Mouse (Mus musculus) gastrocnemius, adult 2 months (tissue): ENCODE measurements around the gene Atxn3. TPM values are rescaled to one million over a fixed set of nuclear protein-coding genes. Genes with fewer than 3 reads are reported as not detected.
A peak's percentile ranks its signal among the peaks of the same experiment; 100 is the strongest.

ENCODE experiments used
- DNase-seq: peaks from one replicate; pipeline ENCODE4 v3.0.0; 2022
- H3K27ac ChIP-seq: fragments of 200-600 bp; 2 replicates; pipeline ENCODE4 v1.8.1; 2022; ENCODE audit warnings: mild to moderate bottlenecking
- H3K4me3 ChIP-seq: fragments of 200-600 bp; 2 replicates; pipeline ENCODE4 v1.8.1; 2022; ENCODE audit warnings: mild to moderate bottlenecking, moderate library complexity
- CTCF ChIP-seq: fragments of 200-600 bp; IDR thresholded peaks from 2 replicates; pipeline ENCODE4 v1.8.1; 2022; ENCODE audit warnings: antibody characterized with exemption, mild to moderate bottlenecking, moderate library complexity
- intact Hi-C: fragments of 180-260 bp; cut with DNase I; formaldehyde crosslinking; loops from one replicate; pipeline ENCODE4 v1.15.1; 2025
- total RNA-seq, 2 experiments: library from RNA; stranded (reverse); gene quantifications; 2 replicates each; pipeline ENCODE4 v1.2.3; 2021

Atxn3 gene
- total RNA-seq, 2 experiments from 2014 or later, result 3.4 to 5.8 TPM

- DNase-seq, result no peak
- H3K4me3 ChIP-seq, result no peak overlapping the region
These were observed 58.3 kb downstream of the Atxn3 start for GRCm38 (mm10) chr12:101899671-101900245.

GRCm38 (mm10) chr12:101898966-101899365 is 59.1 kb downstream of the Atxn3 start:
- Histone ChIP-seq H3K4me3 (no peak overlapping the region), H3K27ac (no peak overlapping the region)
- intact Hi-C loops, result no loop called here
- TF ChIP-seq CTCF, result no peak
- DNase-seq, result no peak

More at GRCm38 (mm10) chr12:101899671-101900245, 58.3 kb downstream of the Atxn3 start:
- intact Hi-C loops, result no loop called here
- no peak for TF ChIP-seq CTCF
- H3K27ac ChIP-seq, result no peak overlapping the region

- H3K4me3 ChIP-seq, result no peak overlapping the region
- H3K27ac ChIP-seq, result no peak overlapping the region
- TF ChIP-seq CTCF, result no peak
- DNase-seq, result no peak
- intact Hi-C loops, result no loop called here
These were observed 60.9 kb downstream of the Atxn3 start for GRCm38 (mm10) chr12:101897113-101897512.

- Histone ChIP-seq H3K27ac (no peak overlapping the region), H3K4me3 (no peak overlapping the region)
- no peak for TF ChIP-seq CTCF
- DNase-seq, result no peak
- intact Hi-C loops, result no loop called here
These were observed 64.8 kb downstream of the Atxn3 start for GRCm38 (mm10) chr12:101893296-101893695.

GRCm38 (mm10) chr12:101892832-101893231 is 65.2 kb downstream of the Atxn3 start:
- no peak overlapping the region for H3K4me3 ChIP-seq
- DNase-seq, result no peak
- intact Hi-C loops, result no loop called here
- no peak for TF ChIP-seq CTCF
- no peak overlapping the region for H3K27ac ChIP-seq

GRCm38 (mm10) chr12:101891066-101891465 is 67.0 kb downstream of the Atxn3 start:
- no peak for DNase-seq
- no peak for TF ChIP-seq CTCF
- intact Hi-C loops, result no loop called here
- Histone ChIP-seq H3K27ac (no peak overlapping the region), H3K4me3 (no peak overlapping the region)

- intact Hi-C loops, result no loop called here
- Histone ChIP-seq H3K4me3 (no peak overlapping the region), H3K27ac (no peak overlapping the region)
- no peak for DNase-seq
- no peak for TF ChIP-seq CTCF
These were observed 68.7 kb downstream of the Atxn3 start for GRCm38 (mm10) chr12:101889351-101889750.

GRCm38 (mm10) chr12:101888312-101888711 is 69.7 kb downstream of the Atxn3 start:
- TF ChIP-seq CTCF, result no peak
- Histone ChIP-seq H3K4me3 (no peak overlapping the region), H3K27ac (no peak overlapping the region)
- intact Hi-C loops, result no loop called here
- DNase-seq, result no peak

- Histone ChIP-seq H3K27ac (no peak overlapping the region), H3K4me3 (no peak overlapping the region)
- intact Hi-C loops, result no loop called here
- no peak for DNase-seq
- TF ChIP-seq CTCF, result no peak
These were observed 73.1 kb downstream of the Atxn3 start for GRCm38 (mm10) chr12:101884926-101885325.

- no peak overlapping the region for H3K27ac ChIP-seq
- no peak for DNase-seq
- no peak for TF ChIP-seq CTCF
- no peak overlapping the region for H3K4me3 ChIP-seq
- intact Hi-C loops, result loop anchor here (5.0 kb wide), 1 partner anchor 754 kb away; no protein-coding TSS in a partner anchor
These were observed 81.7 kb downstream of the Atxn3 start for GRCm38 (mm10) chr12:101876374-101876773.

GRCm38 (mm10) chr12:101875107-101875506 is 82.9 kb downstream of the Atxn3 start:
- Histone ChIP-seq H3K27ac (no peak overlapping the region), H3K4me3 (no peak overlapping the region)
- DNase-seq, result no peak
- intact Hi-C loops, result loop anchor here (2.0 to 5.0 kb wide), 2 partner anchors 64 to 753 kb away; no protein-coding TSS in a partner anchor
- peak; percentile 71 for TF ChIP-seq CTCF

Other genes with a start within 250 kb of the Atxn3 start
- under 1 TPM; 0.23 to 0.28 TPM for gene Tc2n, start 239.7 kb downstream of the Atxn3 start, total RNA-seq
- 10 to 100 TPM; 12.1 to 18.6 TPM for gene Fbln5, start 139.2 kb downstream of the Atxn3 start, total RNA-seq
- 10 to 100 TPM; 25.9 to 30.8 TPM for gene Trip11, start 45.0 kb downstream of the Atxn3 start, total RNA-seq
- 10 to 100 TPM in 1 of 2 experiments, 1 to 10 TPM in 1; 9.7 to 11.1 TPM for gene Cpsf2, start 17.7 kb upstream of the Atxn3 start, total RNA-seq
- gene Slc24a4, start 170.5 kb upstream of the Atxn3 start, total RNA-seq, result not detected